Mouse (Mus musculus): ENCODE measurements at regions not wholly inside any gene's neighbourhood (a gene's known extent, or its start where the extent isn't known, plus 50 kb on each side); places are given as distances from the start of the nearest gene placed in this dataset.

DNA sequence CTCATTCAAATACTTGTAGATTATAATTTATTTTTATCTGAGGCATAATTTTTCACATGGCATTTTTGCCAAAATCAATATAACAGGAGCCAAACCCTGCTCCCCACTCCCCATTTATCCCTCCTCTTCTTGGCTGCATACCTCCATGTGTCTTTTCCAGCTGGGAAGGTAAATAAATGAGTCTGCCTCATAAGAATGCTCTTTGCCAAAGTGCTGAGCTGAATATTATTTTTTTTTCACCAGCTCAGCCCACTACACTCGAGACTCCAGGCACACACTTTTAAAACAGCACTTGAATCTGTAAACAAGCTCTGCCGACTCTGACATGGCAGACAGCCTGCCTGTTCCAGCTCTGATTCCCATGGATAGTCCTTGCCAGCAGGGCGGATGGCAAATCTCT lies 346.6 kb upstream of the Mgmt start:
- TF ChIP-seq CTCF (IDR thresholded peaks at IDR 0.05; ENCODE audit: low read depth, low read length) (no peak), POLR2A (IDR thresholded peaks at IDR 0.05; ENCODE audit: extremely low read depth, insufficient read depth, low read length) (no peak)
- no peak for DNase-seq (ENCODE audit: extremely low read depth, low read depth, low spot score)
- WGBS, result 57% methylated on average over 3 of the region's 3 CpGs
- H3K9ac ChIP-seq (ENCODE audit: low read depth, low read length), result no peak overlapping the region
- no peak overlapping the region for H3K27ac ChIP-seq (replicated peaks; ENCODE audit: insufficient read depth, low read depth, low read length)
- H3K4me3 ChIP-seq (ENCODE audit: insufficient read depth, low read depth, low read length), result no peak overlapping the region
- no peaks in the 10 kb centered on the region for H3K36me3 ChIP-seq (ENCODE audit: control insufficient read depth, insufficient read depth, low read length)
- no peaks in the 10 kb centered on the region for H3K79me2 ChIP-seq (ENCODE audit: control insufficient read depth, insufficient read depth, low read length)
- no peaks in the 10 kb centered on the region for H3K4me1 ChIP-seq (ENCODE audit: control insufficient read depth, insufficient read depth, low read length)
- no peaks in the 10 kb centered on the region; the same call in 1 of the 2 replicates for H3K27me3 ChIP-seq (ENCODE audit: control insufficient read depth, insufficient read depth, low read length)

DNA sequence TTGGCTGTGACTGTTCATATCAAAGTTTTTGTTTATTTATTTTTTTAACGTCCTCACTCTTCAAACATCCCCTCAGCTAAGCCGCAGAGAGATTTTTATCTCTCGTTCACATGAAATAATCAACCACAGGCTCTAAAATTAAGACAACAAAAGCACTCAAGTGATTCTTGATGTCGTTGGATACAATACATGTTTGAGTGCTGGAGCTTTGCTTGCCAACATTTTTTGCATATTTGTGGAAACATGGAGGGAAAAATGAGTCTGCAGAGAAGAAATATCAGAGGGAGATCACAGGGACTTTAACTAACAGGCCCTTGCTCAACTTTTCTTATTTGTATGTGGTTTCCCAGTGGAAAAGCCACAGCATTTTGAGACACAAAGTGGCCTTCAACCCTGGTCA lies 338.0 kb upstream of the Mgmt start:
- H3K36me3 ChIP-seq (ENCODE audit: control insufficient read depth, insufficient read depth, low read length), result no peaks in the 10 kb centered on the region
- H3K9ac ChIP-seq (ENCODE audit: low read depth, low read length), result no peak overlapping the region
- WGBS, result 47% methylated on average over 4 of the region's 4 CpGs
- H3K79me2 ChIP-seq (ENCODE audit: control insufficient read depth, insufficient read depth, low read length), result no peaks in the 10 kb centered on the region
- no peak for DNase-seq (ENCODE audit: extremely low read depth, low read depth, low spot score)
- no peak overlapping the region for H3K4me3 ChIP-seq (ENCODE audit: insufficient read depth, low read depth, low read length)
- no peaks in the 10 kb centered on the region for H3K4me1 ChIP-seq (ENCODE audit: control insufficient read depth, insufficient read depth, low read length)
- no peak overlapping the region for H3K27ac ChIP-seq (replicated peaks; ENCODE audit: insufficient read depth, low read depth, low read length)
- H3K27me3 ChIP-seq (ENCODE audit: control insufficient read depth, insufficient read depth, low read length), result peaks cover 3% of the 10 kb centered on the region; the same call in 1 of the 2 replicates
- TF ChIP-seq POLR2A (IDR thresholded peaks at IDR 0.05; ENCODE audit: extremely low read depth, insufficient read depth, low read length), result no peak
- no peak for TF ChIP-seq CTCF (IDR thresholded peaks at IDR 0.05; ENCODE audit: low read depth, low read length)

DNA sequence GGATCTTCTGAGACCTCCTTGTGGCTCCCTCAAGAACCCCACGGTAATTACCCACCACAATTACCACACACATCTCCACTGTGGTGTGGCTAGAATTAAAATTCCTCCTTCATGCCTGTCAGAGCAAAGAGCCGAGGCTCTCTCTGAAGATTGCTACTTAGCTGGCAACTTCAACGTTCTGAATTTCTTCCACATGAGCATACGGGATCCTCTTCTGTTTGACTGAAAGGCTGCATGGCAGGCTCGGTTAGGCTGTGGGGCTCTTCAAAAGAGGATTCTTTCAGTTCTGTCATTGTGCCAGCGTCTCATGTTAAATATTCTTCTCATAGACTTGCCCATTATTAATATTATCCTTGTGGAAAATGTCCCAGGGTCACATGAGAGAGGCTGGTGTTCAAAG lies 334.9 kb upstream of the Mgmt start:
- H3K27me3 ChIP-seq (ENCODE audit: control insufficient read depth, insufficient read depth, low read length), result peaks cover 3% of the 10 kb centered on the region; the same call in 1 of the 2 replicates
- H3K4me1 ChIP-seq (ENCODE audit: control insufficient read depth, insufficient read depth, low read length), result no peaks in the 10 kb centered on the region
- H3K9ac ChIP-seq (ENCODE audit: low read depth, low read length), result no peak overlapping the region
- H3K27ac ChIP-seq (replicated peaks; ENCODE audit: insufficient read depth, low read depth, low read length), result no peak overlapping the region
- DNase-seq (ENCODE audit: extremely low read depth, low read depth, low spot score), result no peak
- H3K4me3 ChIP-seq (ENCODE audit: insufficient read depth, low read depth, low read length), result no peak overlapping the region
- no peak for TF ChIP-seq POLR2A (IDR thresholded peaks at IDR 0.05; ENCODE audit: extremely low read depth, insufficient read depth, low read length)
- TF ChIP-seq CTCF (IDR thresholded peaks at IDR 0.05; ENCODE audit: low read depth, low read length), result no peak
- WGBS, result 78% methylated on average over 6 of the region's 6 CpGs
- no peaks in the 10 kb centered on the region for H3K36me3 ChIP-seq (ENCODE audit: control insufficient read depth, insufficient read depth, low read length)
- no peaks in the 10 kb centered on the region for H3K79me2 ChIP-seq (ENCODE audit: control insufficient read depth, insufficient read depth, low read length)

DNA sequence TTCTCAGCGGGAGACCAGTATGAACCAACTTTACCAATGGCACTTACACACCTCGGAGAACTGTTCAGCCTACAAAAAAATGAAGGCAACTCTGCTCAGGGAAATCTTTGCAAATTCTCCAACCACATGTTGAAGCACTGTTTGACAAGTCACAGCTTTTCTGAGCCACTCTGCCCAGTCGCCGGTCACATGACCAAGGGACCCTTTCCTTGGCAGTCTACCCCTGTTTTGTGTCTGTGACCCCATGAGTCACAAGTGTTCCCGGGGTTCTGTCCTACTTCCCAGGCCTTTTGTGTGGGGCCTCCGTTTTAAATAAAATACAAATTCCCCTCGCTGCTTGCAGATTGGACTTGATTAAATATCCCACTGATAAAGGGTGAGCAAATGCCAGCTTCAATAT lies 323.5 kb upstream of the Mgmt start:
- H3K9ac ChIP-seq (ENCODE audit: low read depth, low read length), result no peak overlapping the region
- H3K79me2 ChIP-seq (ENCODE audit: control insufficient read depth, insufficient read depth, low read length), result no peaks in the 10 kb centered on the region
- H3K36me3 ChIP-seq (ENCODE audit: control insufficient read depth, insufficient read depth, low read length), result no peaks in the 10 kb centered on the region
- no peak overlapping the region for H3K27ac ChIP-seq (replicated peaks; ENCODE audit: insufficient read depth, low read depth, low read length)
- 64% methylated on average over 7 of the region's 7 CpGs for WGBS
- no peaks in the 10 kb centered on the region for H3K4me1 ChIP-seq (ENCODE audit: control insufficient read depth, insufficient read depth, low read length)
- TF ChIP-seq POLR2A (IDR thresholded peaks at IDR 0.05; ENCODE audit: extremely low read depth, insufficient read depth, low read length), result no peak
- TF ChIP-seq CTCF (IDR thresholded peaks at IDR 0.05; ENCODE audit: low read depth, low read length), result no peak
- no peak overlapping the region for H3K4me3 ChIP-seq (ENCODE audit: insufficient read depth, low read depth, low read length)
- no peaks in the 10 kb centered on the region; the same call in none of the 2 replicates for H3K27me3 ChIP-seq (ENCODE audit: control insufficient read depth, insufficient read depth, low read length)
- no peak for DNase-seq (ENCODE audit: extremely low read depth, low read depth, low spot score)

DNA sequence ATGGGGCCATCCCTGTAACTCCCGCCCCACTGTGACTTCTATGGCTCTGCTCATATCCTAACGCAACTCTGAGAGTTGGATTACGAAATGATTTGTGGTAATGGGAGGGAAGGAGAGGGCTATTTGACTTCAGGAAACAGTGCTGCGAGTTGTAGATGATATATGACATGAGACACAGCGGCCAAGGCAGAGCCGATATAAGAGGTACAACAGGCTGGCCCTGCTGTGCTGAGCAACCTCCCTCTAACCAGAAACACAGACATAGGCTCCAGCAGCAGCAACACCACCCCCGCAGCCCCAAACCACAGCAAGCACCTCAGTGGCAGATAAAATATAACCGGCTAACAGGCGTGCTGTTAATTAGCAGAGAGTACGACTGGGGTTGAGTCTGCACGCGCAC lies 312.5 kb upstream of the Mgmt start:
- no peaks in the 10 kb centered on the region for H3K36me3 ChIP-seq (ENCODE audit: control insufficient read depth, insufficient read depth, low read length)
- DNase-seq (ENCODE audit: extremely low read depth, low read depth, low spot score), result no peak
- H3K4me3 ChIP-seq (ENCODE audit: insufficient read depth, low read depth, low read length), result no peak overlapping the region
- no peaks in the 10 kb centered on the region for H3K4me1 ChIP-seq (ENCODE audit: control insufficient read depth, insufficient read depth, low read length)
- no peak for TF ChIP-seq CTCF (IDR thresholded peaks at IDR 0.05; ENCODE audit: low read depth, low read length)
- no peak for TF ChIP-seq POLR2A (IDR thresholded peaks at IDR 0.05; ENCODE audit: extremely low read depth, insufficient read depth, low read length)
- H3K27me3 ChIP-seq (ENCODE audit: control insufficient read depth, insufficient read depth, low read length), result no peaks in the 10 kb centered on the region
- no peak overlapping the region for H3K27ac ChIP-seq (replicated peaks; ENCODE audit: insufficient read depth, low read depth, low read length)
- no peak overlapping the region for H3K9ac ChIP-seq (ENCODE audit: low read depth, low read length)
- H3K79me2 ChIP-seq (ENCODE audit: control insufficient read depth, insufficient read depth, low read length), result no peaks in the 10 kb centered on the region
- 66% methylated on average over 12 of the region's 12 CpGs for WGBS

DNA sequence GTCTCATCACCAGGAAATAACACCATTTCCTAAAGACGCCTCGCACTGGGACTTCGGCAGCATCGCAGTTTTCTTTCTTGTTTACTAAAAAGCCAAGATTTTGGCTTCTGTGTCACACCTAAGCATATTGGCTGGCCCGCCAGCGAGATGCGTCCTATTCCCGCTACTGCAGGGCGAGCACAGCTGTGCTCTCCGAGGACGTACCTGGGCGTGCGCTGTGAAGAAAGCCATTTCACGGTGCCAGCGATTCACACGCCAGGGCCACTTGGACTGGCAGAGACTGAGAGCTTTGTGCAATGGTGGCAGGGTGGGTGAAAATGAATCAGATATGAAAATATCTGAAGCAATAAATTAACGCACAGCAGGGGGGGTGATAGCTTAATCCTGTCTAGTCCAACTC lies 310.1 kb upstream of the Mgmt start:
- Histone ChIP-seq H3K27me3 (ENCODE audit: control insufficient read depth, insufficient read depth, low read length) (no peaks in the 10 kb centered on the region), H3K79me2 (ENCODE audit: control insufficient read depth, insufficient read depth, low read length) (no peaks in the 10 kb centered on the region), H3K36me3 (ENCODE audit: control insufficient read depth, insufficient read depth, low read length) (no peaks in the 10 kb centered on the region), H3K27ac (replicated peaks; ENCODE audit: insufficient read depth, low read depth, low read length) (no peak overlapping the region), H3K4me1 (ENCODE audit: control insufficient read depth, insufficient read depth, low read length) (no peaks in the 10 kb centered on the region), H3K9ac (ENCODE audit: low read depth, low read length) (no peak overlapping the region), H3K4me3 (ENCODE audit: insufficient read depth, low read depth, low read length) (no peak overlapping the region)
- DNase-seq (ENCODE audit: extremely low read depth, low read depth, low spot score), result no peak
- TF ChIP-seq POLR2A (IDR thresholded peaks at IDR 0.05; ENCODE audit: extremely low read depth, insufficient read depth, low read length) (no peak), CTCF (IDR thresholded peaks at IDR 0.05; ENCODE audit: low read depth, low read length) (no peak)
- 56% methylated on average over 17 of the region's 17 CpGs for WGBS
